Mouse (Mus musculus): Measurements from ENCODE around the gene Gatb. TPM values are rescaled to one million over a fixed set of nuclear protein-coding genes. Genes with fewer than 3 reads are reported as not detected.
"Not testable (repeated sequence)": the region's sequence is repeated elsewhere in the genome, so short reads cannot be mapped to it uniquely, and the experiment has no call there.

The Gatb gene
- polyA plus RNA-seq, 1 experiment from 2014 or later, result 37.4 TPM

- ATAC-seq (ENCODE audit: insufficient number of reproducible peaks, low FRiP score), result no peak
- Histone ChIP-seq H3K4me2 (no peak overlapping the region), H3K4me1 (replicated peaks) (peaks cover 10% of the 10 kb centered on the region; the same call in 1 of the 2 replicates), H3K27ac (ENCODE audit: poor library complexity, severe bottlenecking) (no peak overlapping the region; the same call in 1 of the 2 replicates), H3K27me3 (replicated peaks) (no peaks in the 10 kb centered on the region), H3K4me3 (no peak overlapping the region), H3K36me3 (no peaks in the 10 kb centered on the region), H3K9ac (no peak overlapping the region), H3K9me3 (replicated peaks) (no peaks in the 10 kb centered on the region)
- 24% methylated on average over 2 of the region's 2 CpGs for WGBS
These were observed 9.3 kb upstream of the Gatb start for GRCm38 (mm10) chr3:85564603-85565002.

- Histone ChIP-seq H3K27ac (ENCODE audit: poor library complexity, severe bottlenecking) (no peak overlapping the region), H3K36me3 (no peaks in the 10 kb centered on the region), H3K4me1 (replicated peaks) (no peaks in the 10 kb centered on the region), H3K9ac (no peak overlapping the region), H3K4me3 (no peak overlapping the region), H3K4me2 (no peak overlapping the region), H3K9me3 (replicated peaks) (no peaks in the 10 kb centered on the region), H3K27me3 (replicated peaks) (no peaks in the 10 kb centered on the region)
- 62% methylated on average over 2 of the region's 2 CpGs for WGBS
- ATAC-seq (ENCODE audit: insufficient number of reproducible peaks, low FRiP score), result no peak
These were observed 2.6 kb upstream of the Gatb start for GRCm38 (mm10) chr3:85571276-85571675.

- H3K9ac ChIP-seq; H3K27ac ChIP-seq (ENCODE audit: poor library complexity, severe bottlenecking); H3K27me3 ChIP-seq (replicated peaks); ATAC-seq (ENCODE audit: insufficient number of reproducible peaks, low FRiP score); H3K4me2 ChIP-seq; H3K9me3 ChIP-seq (replicated peaks); H3K4me1 ChIP-seq (replicated peaks); H3K36me3 ChIP-seq; H3K4me3 ChIP-seq: not testable (repeated sequence)
- 89% methylated on average over 8 of the region's 8 CpGs for WGBS
These were observed 1.4 kb upstream of the Gatb start for GRCm38 (mm10) chr3:85572502-85572901.

- WGBS, result 23% methylated on average over 6 of the region's 6 CpGs
- Histone ChIP-seq H3K27ac (ENCODE audit: poor library complexity, severe bottlenecking) (no peak overlapping the region), H3K27me3 (replicated peaks) (no peaks in the 10 kb centered on the region), H3K4me3 (peak overlapping the region; percentile 66; the same call in 1 of the 2 replicates), H3K4me1 (replicated peaks) (no peaks in the 10 kb centered on the region), H3K4me2 (peak overlapping the region; percentile 84), H3K9ac (no peak overlapping the region), H3K36me3 (no peaks in the 10 kb centered on the region), H3K9me3 (replicated peaks) (no peaks in the 10 kb centered on the region)
- ATAC-seq (ENCODE audit: insufficient number of reproducible peaks, low FRiP score), result no peak; the same call in 1 of the 2 replicates
These were observed 579 bp upstream of the Gatb start for GRCm38 (mm10) chr3:85573216-85573863.

- Histone ChIP-seq H3K4me2 (no peak overlapping the region), H3K9ac (no peak overlapping the region), H3K27ac (ENCODE audit: poor library complexity, severe bottlenecking) (no peak overlapping the region), H3K4me3 (no peak overlapping the region), H3K36me3 (no peaks in the 10 kb centered on the region), H3K27me3 (replicated peaks) (no peaks in the 10 kb centered on the region), H3K9me3 (replicated peaks) (no peaks in the 10 kb centered on the region), H3K4me1 (replicated peaks) (peaks cover 4% of the 10 kb centered on the region; the same call in 1 of the 2 replicates)
- 77% methylated on average over 2 of the region's 2 CpGs for WGBS
- ATAC-seq (ENCODE audit: insufficient number of reproducible peaks, low FRiP score), result no peak
These were observed 8.8 kb downstream of the Gatb start for GRCm38 (mm10) chr3:85582726-85583125.

- H3K36me3 ChIP-seq, result no peaks in the 10 kb centered on the region
- no peak overlapping the region for H3K27ac ChIP-seq (ENCODE audit: poor library complexity, severe bottlenecking)
- no peak overlapping the region for H3K4me3 ChIP-seq
- 67% methylated on average over 5 of the region's 5 CpGs for WGBS
- no peak for ATAC-seq (ENCODE audit: insufficient number of reproducible peaks, low FRiP score)
- peaks cover 4% of the 10 kb centered on the region; the same call in 1 of the 2 replicates for H3K4me1 ChIP-seq (replicated peaks)
- H3K27me3 ChIP-seq (replicated peaks), result no peaks in the 10 kb centered on the region
- no peak overlapping the region for H3K4me2 ChIP-seq
- H3K9ac ChIP-seq, result no peak overlapping the region
- no peaks in the 10 kb centered on the region for H3K9me3 ChIP-seq (replicated peaks)
These were observed 9.3 kb downstream of the Gatb start for GRCm38 (mm10) chr3:85583194-85583593.

GRCm38 (mm10) chr3:85584966-85585365, 11.0 kb downstream of the Gatb start:
- H3K27ac ChIP-seq (ENCODE audit: poor library complexity, severe bottlenecking), result no peak overlapping the region
- H3K27me3 ChIP-seq (replicated peaks), result no peaks in the 10 kb centered on the region
- no peaks in the 10 kb centered on the region for H3K36me3 ChIP-seq
- no peaks in the 10 kb centered on the region for H3K9me3 ChIP-seq (replicated peaks)
- H3K4me3 ChIP-seq, result no peak overlapping the region
- no peak for ATAC-seq (ENCODE audit: insufficient number of reproducible peaks, low FRiP score)
- 59% methylated on average over 4 of the region's 4 CpGs for WGBS
- peaks cover 18% of the 10 kb centered on the region for H3K4me1 ChIP-seq (replicated peaks)
- H3K4me2 ChIP-seq, result no peak overlapping the region
- no peak overlapping the region for H3K9ac ChIP-seq

- peak overlapping the region; percentile 83 for H3K27ac ChIP-seq (ENCODE audit: poor library complexity, severe bottlenecking)
- WGBS, result 6% methylated on average over 2 of the region's 2 CpGs
- no peaks in the 10 kb centered on the region for H3K27me3 ChIP-seq (replicated peaks)
- H3K9me3 ChIP-seq (replicated peaks), result no peaks in the 10 kb centered on the region
- no peak overlapping the region for H3K9ac ChIP-seq
- peaks cover 40% of the 10 kb centered on the region for H3K4me1 ChIP-seq (replicated peaks)
- ATAC-seq (ENCODE audit: insufficient number of reproducible peaks, low FRiP score), result peak; percentile 80
- 0 out of 2 replicates have a peak overlapping the region, but pooled peaks have one; percentile 29 for H3K4me2 ChIP-seq
- H3K4me3 ChIP-seq, result no peak overlapping the region
- no peaks in the 10 kb centered on the region for H3K36me3 ChIP-seq
These were observed 14.8 kb downstream of the Gatb start for GRCm38 (mm10) chr3:85588701-85589100.

- H3K4me2 ChIP-seq, result no peak overlapping the region
- ATAC-seq (ENCODE audit: insufficient number of reproducible peaks, low FRiP score), result no peak
- H3K9me3 ChIP-seq (replicated peaks), result no peaks in the 10 kb centered on the region
- no peaks in the 10 kb centered on the region for H3K27me3 ChIP-seq (replicated peaks)
- H3K36me3 ChIP-seq, result no peaks in the 10 kb centered on the region
- H3K4me1 ChIP-seq (replicated peaks), result peaks cover 37% of the 10 kb centered on the region
- no peak overlapping the region for H3K9ac ChIP-seq
- no peak overlapping the region for H3K4me3 ChIP-seq
- H3K27ac ChIP-seq (ENCODE audit: poor library complexity, severe bottlenecking), result peak overlapping the region; percentile 31
- 63% methylated on average over 3 of the region's 3 CpGs for WGBS
These were observed 16.3 kb downstream of the Gatb start for GRCm38 (mm10) chr3:85590090-85590754.

- Histone ChIP-seq H3K27me3 (replicated peaks) (no peaks in the 10 kb centered on the region), H3K27ac (ENCODE audit: poor library complexity, severe bottlenecking) (peak overlapping the region; percentile 33; the same call in 1 of the 2 replicates), H3K4me1 (replicated peaks) (peaks cover 37% of the 10 kb centered on the region), H3K36me3 (no peaks in the 10 kb centered on the region), H3K9me3 (replicated peaks) (no peaks in the 10 kb centered on the region), H3K9ac (no peak overlapping the region), H3K4me2 (no peak overlapping the region), H3K4me3 (no peak overlapping the region)
- peak; percentile 44; the same call in 1 of the 2 replicates for ATAC-seq (ENCODE audit: insufficient number of reproducible peaks, low FRiP score)
- WGBS, result 20% methylated on average over 4 of the region's 4 CpGs
These were observed 18.1 kb downstream of the Gatb start for GRCm38 (mm10) chr3:85592067-85592466.

GRCm38 (mm10) chr3:85592640-85593252, 18.8 kb downstream of the Gatb start:
- H3K27me3 ChIP-seq (replicated peaks), result no peaks in the 10 kb centered on the region
- ATAC-seq (ENCODE audit: insufficient number of reproducible peaks, low FRiP score), result no peak
- no peak overlapping the region for H3K4me3 ChIP-seq
- H3K9me3 ChIP-seq (replicated peaks), result no peaks in the 10 kb centered on the region
- no peak overlapping the region for H3K9ac ChIP-seq
- no peak overlapping the region for H3K4me2 ChIP-seq
- H3K36me3 ChIP-seq, result no peaks in the 10 kb centered on the region
- 73% methylated on average over 5 of the region's 5 CpGs for WGBS
- no peak overlapping the region for H3K27ac ChIP-seq (ENCODE audit: poor library complexity, severe bottlenecking)
- peaks cover 37% of the 10 kb centered on the region for H3K4me1 ChIP-seq (replicated peaks)
